Mouse (Mus musculus) heart, postnatal 25 days (tissue): Measurements from ENCODE around the gene Marveld1. TPM values are rescaled to one million over a fixed set of nuclear protein-coding genes. Genes with fewer than 3 reads are reported as not detected.

Source experiments
- DNase-seq: peaks from one replicate; pipeline ENCODE4 v3.0.0; 2022; ENCODE audit warnings: low spot score
- intact Hi-C: fragments of 180-260 bp; cut with DNase I; formaldehyde crosslinking; loops from one replicate; pipeline ENCODE4 v1.15.1; 2025
- total RNA-seq, 2 experiments: library from RNA; stranded (reverse); gene quantifications; 2 replicates each; pipeline ENCODE4 v1.2.3; 2021

Marveld1 gene
- total RNA-seq, 2 experiments from 2014 or later = 20.9 to 24.3 TPM

GRCm38 (mm10) chr19:42138517-42139285 is 8.5 kb upstream of the Marveld1 start:
- intact Hi-C loops = no loop called here
- DNase-seq = no peak

DNA sequence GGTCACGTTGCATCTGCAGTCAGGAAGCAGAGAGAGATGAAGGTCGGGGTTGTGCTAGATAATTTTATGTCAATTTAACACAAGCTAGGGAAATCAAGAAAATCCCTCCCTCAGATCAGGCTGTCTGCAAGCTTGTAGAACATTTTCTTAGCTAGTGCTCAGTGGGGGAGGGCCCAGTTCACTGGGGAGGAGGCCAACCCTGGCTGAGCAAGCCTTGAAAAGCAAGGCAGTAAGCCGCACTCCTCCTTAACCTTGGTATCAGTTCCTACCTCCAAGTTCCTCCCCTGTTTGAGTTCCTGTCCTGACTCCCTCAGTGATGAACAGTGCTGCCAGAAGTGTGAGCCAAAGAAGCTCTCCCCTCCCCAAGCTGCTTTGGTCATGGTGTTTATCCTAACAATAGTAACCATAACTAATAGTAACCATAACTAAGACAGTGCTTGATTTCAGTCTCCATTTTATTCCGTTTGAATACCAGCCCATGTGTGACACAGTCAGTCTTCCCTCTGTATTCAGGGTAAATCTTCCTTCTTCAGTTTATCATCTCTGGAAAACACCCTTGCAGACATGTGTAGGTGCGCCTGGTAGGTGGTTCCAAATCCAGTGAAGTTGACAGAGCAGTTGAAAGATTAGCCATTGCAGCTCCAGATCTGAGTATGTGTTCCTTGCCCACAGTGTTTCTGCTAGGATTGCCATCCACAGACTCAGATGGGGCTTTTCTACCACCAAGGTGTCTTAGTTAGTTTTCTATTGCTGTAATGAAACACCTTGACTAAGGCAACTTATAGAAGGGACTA is 7.3 kb upstream of the Marveld1 start:
- intact Hi-C loops = no loop called here
- DNase-seq = no peak

- no peak for DNase-seq
- intact Hi-C loops = no loop called here
Measured at GRCm38 (mm10) chr19:42141998-42142397, 5.2 kb upstream of the Marveld1 start.

GRCm38 (mm10) chr19:42142757-42143156 is 4.4 kb upstream of the Marveld1 start:
- DNase-seq = no peak
- intact Hi-C loops = no loop called here

DNA sequence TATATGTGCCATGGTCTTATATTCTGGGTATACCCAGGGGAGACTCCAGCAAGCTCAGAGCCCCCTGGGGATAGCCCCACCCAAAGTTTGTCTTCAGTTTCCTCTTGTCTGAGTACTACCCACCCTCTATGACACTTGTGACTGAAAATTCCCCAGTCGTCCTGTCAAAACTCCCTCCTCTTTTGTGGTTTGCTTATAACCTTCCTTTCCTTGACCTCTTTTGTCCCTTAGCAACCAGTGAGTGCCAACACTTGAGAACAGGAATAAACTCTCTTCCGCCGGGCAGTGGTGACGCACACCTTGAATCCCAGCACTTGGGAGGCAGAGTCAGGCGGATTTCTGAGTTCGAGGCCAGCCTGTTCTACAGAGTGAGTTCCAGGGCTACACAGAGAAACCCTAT is 3.1 kb upstream of the Marveld1 start:
- intact Hi-C loops = loop anchor here (1.0 kb wide), 1 partner anchor 22 kb away; no protein-coding TSS in a partner anchor

DNA sequence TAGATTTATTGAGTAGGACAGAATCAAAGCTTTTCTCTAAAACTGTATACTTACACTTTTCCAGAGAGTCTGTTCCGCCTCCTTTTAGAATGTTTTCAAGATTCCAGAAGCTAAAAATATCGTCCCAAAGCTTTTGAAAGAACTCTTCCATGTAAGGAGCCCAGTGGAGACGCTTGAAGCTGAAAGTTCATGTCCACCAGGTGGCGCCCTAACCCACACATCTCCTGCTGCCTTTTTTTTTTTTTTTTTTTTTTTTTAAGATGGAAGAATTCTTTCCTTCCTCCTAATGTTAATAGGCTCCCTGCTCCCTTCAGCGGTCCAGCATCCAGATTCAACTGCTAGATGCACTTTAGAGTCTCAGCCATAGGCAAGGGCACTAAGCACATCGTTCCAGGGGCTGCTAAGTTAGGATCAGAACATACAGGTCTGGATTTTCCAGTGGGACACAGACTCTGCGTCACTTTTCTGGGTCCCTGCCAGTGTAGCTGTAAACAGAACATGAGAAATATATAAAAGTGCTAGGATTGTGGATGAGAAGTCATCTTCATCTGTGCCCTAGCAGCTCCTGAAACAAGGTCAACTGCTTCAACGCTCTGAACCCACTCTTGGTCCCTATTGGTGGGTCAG is 2.5 kb upstream of the Marveld1 start:
- DNase-seq = peak; percentile 63
- intact Hi-C loops = loop anchor here (1.0 kb wide), 1 partner anchor 22 kb away; no protein-coding TSS in a partner anchor

More for the DNA sequence above, 3.1 kb upstream of the Marveld1 start:
- DNase-seq = no peak

GRCm38 (mm10) chr19:42145210-42145609 is 2.0 kb upstream of the Marveld1 start:
- DNase-seq = no peak
- intact Hi-C loops = no loop called here

DNA sequence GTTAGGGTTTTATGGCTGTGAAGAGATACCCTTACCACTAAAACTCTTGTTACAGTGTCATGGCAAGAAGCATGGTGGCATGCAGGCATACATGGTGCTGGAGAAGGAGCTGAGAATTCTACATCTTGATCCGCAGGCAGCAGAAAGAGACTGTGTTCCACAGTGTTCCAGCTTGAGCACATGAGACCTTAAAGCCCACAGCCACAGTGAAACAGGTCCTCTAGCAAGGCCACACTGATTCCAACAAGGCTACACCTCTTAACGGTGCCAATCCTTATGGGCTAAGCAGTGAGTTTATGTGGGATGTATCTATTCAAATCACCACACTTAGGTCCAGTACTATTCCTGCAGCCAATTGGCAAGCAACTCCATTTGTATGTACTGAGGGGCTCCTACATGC is 1.5 kb upstream of the Marveld1 start:
- intact Hi-C loops = no loop called here
- no peak for DNase-seq

DNA sequence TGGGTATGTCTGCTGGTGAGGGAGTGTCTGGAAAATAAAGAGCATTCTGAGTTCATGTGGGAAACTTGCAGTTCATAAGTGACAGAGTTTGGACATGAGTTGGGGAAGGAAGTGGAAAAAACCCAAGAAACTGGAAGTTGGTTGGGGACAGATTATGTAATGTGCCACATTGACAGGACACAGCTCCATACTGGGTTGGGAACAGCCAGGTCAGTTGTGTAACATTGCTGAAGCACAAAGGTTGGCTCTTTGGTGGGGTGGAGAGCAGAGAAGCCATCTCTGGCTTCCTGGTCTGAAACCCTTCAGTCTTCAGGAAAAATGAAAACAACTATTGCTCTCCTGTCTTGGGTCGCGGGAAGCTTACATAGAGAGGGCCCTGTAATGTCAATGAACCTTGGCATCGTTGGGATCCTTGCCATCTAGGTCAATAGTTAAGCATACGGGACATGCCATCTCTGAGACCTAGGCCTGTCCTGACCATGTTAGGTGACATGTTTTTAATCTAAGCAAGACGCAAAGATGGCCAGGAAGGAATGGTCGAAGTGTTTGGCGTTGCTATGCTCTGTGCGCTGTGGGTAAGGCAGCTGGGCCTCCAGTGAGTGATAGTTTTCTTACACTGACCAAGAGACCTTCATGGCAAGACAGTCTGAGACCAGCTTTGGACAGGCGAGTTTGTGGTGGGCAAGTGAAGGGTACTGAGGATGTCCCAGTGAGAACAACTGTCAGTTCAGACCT is 757 bp upstream of the Marveld1 start:
- intact Hi-C loops = no loop called here
- DNase-seq = peak; percentile 29

DNA sequence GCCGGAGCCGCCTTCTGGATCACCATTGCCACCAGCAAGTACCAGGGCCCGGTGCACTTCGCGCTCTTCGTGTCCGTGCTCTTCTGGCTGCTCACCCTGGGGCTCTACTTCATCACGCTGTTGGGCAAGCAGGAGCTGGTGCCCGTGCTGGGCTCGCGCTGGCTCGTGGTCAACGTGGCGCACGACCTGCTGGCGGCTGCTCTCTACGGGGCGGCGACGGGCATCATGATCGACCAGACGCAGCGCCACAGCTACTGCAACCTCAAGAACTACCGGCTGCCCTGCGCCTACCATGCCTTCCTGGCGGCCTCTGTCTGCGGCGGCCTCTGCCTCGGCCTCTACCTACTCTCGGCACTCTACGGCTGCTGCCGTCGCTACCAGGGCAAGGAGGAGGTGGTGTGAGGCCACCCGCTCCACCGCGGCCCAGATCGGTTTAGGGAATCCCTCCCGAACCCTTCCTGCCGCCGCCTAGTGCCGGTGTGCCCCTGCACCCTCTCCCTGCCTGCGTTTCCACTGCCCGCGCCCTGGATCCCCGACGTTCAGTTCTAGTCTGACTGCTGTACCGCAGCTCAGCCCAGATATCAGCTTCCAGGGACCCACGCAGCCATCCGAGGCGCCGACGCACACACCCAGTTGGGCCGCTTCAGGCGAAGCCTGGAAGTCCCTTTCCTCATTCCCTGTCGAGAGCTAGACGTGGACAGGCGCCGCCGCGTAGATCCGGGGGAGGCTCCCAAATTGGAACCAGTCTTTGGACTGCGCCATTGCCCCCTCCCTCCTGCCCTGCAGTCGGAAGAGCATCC is 769 bp downstream of the Marveld1 start:
- intact Hi-C loops = no loop called here
- DNase-seq = peak; percentile 70

DNA sequence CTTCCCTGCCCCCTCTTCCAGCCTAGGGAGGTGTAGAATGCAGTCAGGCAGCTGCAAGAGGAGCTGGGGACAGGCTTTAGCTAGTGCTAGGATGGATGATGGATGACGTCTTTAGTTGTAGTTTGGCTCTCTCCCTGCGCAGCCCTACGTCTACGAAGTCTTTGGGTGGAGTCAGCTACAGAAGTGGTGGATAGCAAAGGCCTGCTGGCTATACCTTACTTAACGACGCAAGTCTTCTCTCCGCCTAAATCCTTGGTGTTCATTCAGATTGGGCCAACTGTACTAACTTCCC is 1.3 kb downstream of the Marveld1 start:
- intact Hi-C loops = no loop called here
- no peak for DNase-seq

- peak; percentile 78 for DNase-seq
- intact Hi-C loops = loop anchor here (5.0 kb wide), 1 partner anchor 115 kb away; the partner anchor contains the start of gene Ankrd2
Measured at GRCm38 (mm10) chr19:42151990-42152389, 4.8 kb downstream of the Marveld1 start.

DNA sequence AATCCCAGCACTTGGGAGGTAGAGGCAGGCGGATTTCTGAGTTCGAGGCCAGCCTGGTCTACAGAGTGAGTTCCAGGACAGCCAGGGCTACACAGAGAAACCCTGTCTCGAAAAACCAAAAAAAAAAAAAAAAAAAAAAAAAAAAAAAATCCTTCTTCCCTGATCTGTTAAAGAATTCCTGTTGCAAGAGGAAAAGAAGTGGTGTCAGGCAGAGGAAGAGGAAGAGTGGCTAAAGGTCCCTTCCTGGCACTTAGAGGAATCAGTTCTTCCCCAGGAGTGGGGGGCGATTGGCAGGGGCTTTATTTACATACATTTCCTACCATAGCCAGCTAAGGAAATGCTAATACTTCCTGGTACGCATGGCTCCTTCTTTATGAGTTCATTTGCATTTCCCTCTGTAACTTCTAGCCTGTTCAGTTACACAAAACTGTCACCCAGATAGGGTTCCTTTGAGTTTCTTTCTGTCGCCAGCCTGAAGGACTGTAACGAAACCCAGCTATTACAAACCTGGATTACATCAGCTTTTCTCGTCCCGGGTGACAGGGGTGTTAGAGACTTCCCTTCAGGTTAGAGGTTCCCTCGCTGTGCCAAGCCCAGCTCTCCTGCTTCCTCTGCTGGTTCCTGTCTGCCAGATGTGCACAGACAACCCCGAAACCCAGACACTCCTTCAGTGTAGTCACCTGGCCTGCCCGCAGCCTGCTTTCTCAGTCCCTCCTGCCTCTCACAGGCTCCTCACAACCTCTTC is 10.5 kb downstream of the Marveld1 start:
- intact Hi-C loops = no loop called here
- no peak for DNase-seq

- DNase-seq = no peak
- intact Hi-C loops = no loop called here
Measured at GRCm38 (mm10) chr19:42158246-42159017, 11.2 kb downstream of the Marveld1 start.

GRCm38 (mm10) chr19:42163764-42164163 is 16.6 kb downstream of the Marveld1 start, which contains the start of gene Zfyve27:
Gene Zfyve27, plus strand, starts transcription at chr19:42163951.
- intact Hi-C loops = no loop called here
- DNase-seq = no peak

GRCm38 (mm10) chr19:42164188-42164587 is 17.0 kb downstream of the Marveld1 start:
- intact Hi-C loops = no loop called here
- no peak for DNase-seq

DNA sequence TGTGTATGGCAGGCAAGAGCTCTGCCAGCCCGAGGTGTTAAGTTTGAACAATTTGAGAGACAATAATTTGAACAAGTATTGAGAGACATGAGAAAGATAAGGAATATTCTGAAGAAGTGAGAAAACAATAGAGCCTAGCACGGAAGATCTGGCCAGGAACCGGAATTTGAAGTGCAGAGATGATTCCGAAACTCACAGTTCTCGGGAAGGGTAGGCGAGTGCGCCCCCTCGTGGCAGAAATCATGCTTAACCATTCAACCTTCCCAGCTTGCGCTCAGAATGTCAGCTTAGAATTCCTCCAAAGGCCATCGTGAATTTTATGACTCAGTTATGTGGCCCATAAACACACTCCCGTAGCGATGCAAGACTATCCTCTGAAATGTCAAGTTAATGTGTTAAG is 18.9 kb downstream of the Marveld1 start:
- intact Hi-C loops = loop anchor here (1.0 to 2.0 kb wide), 2 partner anchors 22 to 131 kb away; partner anchors contain the start of gene Ankrd2
- peak; percentile 67 for DNase-seq

DNA sequence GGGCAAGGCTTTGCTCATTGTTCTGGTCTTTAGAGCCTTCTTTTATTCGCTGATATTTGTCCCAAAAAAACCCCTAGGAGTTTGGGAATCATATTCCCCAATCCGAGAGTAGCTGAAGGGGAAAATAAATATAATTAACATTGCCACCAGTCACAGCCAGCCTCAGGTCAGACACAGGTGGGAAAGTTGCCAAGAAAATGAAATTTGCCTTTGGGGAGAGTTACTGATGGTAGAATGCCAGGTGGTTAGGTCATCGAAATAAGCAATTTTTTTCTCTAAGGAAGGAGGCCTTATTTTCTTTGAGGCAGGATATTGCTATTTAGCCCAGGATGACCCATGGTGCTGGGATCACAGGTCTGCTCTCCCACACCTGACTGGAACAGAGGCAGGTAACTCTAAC is 19.6 kb downstream of the Marveld1 start:
- intact Hi-C loops = loop anchor here (1.0 to 2.0 kb wide), 2 partner anchors 22 to 132 kb away; partner anchors contain the start of gene Ankrd2
- DNase-seq = no peak
